Mouse (Mus musculus) heart, embryonic 15.5 days (tissue): ENCODE data around the gene Rgsl1. TPM values are rescaled to one million over a fixed set of nuclear protein-coding genes. Genes with fewer than 3 reads are reported as not detected.
A peak's percentile ranks its signal among the peaks of the same experiment; 100 is the strongest.

Experiments used
- ATAC-seq: fragments of 200-750 bp; cut with Nextera tagmentation; replicated peaks from 2 replicates; pipeline ENCODE4 v1.8.0; 2017; ENCODE audit warnings: low read depth, moderate TSS enrichment; ENCODE audit not compliant: insufficient number of reproducible peaks, insufficient read depth, low FRiP score
- H3K27ac ChIP-seq: fragments of 300-500 bp; sonication (generic); 2 replicates; pipeline ENCODE4 v1.5.1; 2015; ENCODE audit warnings: mild to moderate bottlenecking, inconsistent platforms
- H3K27me3 ChIP-seq: fragments of 300-500 bp; sonication (generic); 2 replicates; pipeline ENCODE4 v1.6.1; 2015; ENCODE audit warnings: inconsistent platforms
- H3K36me3 ChIP-seq: fragments of 300-500 bp; sonication (generic); 2 replicates; pipeline ENCODE4 v1.6.1; 2015; ENCODE audit warnings: mild to moderate bottlenecking, inconsistent platforms
- H3K4me1 ChIP-seq: fragments of 300-500 bp; sonication (generic); replicated peaks from 2 replicates; pipeline ENCODE4 v1.6.1; 2015; ENCODE audit warnings: inconsistent platforms
- H3K4me2 ChIP-seq: fragments of 300-500 bp; sonication (generic); 2 replicates; pipeline ENCODE4 v1.6.1; 2015; ENCODE audit warnings: inconsistent platforms, mild to moderate bottlenecking, moderate library complexity
- H3K4me3 ChIP-seq: fragments of 300-500 bp; sonication (generic); 2 replicates; pipeline ENCODE4 v1.5.1; 2015; ENCODE audit warnings: mild to moderate bottlenecking, inconsistent platforms
- H3K9ac ChIP-seq: fragments of 300-500 bp; sonication (generic); 2 replicates; pipeline ENCODE4 v1.6.1; 2015; ENCODE audit warnings: mild to moderate bottlenecking, inconsistent platforms
- H3K9me3 ChIP-seq: fragments of 300-500 bp; sonication (generic); replicated peaks from 2 replicates; pipeline ENCODE4 v1.6.1; 2016; ENCODE audit warnings: inconsistent platforms
- WGBS: fragments of 180-500 bp; shearing (Covaris S2); methylation state at CpG from one replicate; pipeline ENCODE4 v1.1.7; 2015; ENCODE audit warnings: mixed read lengths; 5-methylcytosine and 5-hydroxymethylcytosine counted together
- polyA plus RNA-seq: library from polyadenylated mRNA; unstranded; fragments of >200 nt; fragmentation: Nextera tagmentation; extraction: Ambion mirVana; gene quantifications from 2 replicates; pipeline ENCODE4 v1.2.1, GENCODE M21; 2015

Gene Rgsl1
- polyA plus RNA-seq, 1 experiment from 2014 or later = not detected

GRCm38 (mm10) chr1:153830746-153831145 is 13.2 kb downstream of the Rgsl1 start:
- Histone ChIP-seq H3K27me3 (no peaks in the 10 kb centered on the region), H3K4me3 (no peak overlapping the region), H3K36me3 (no peaks in the 10 kb centered on the region), H3K9me3 (no peaks in the 10 kb centered on the region), H3K4me2 (no peak overlapping the region), H3K9ac (no peak overlapping the region), H3K27ac (no peak overlapping the region), H3K4me1 (no peaks in the 10 kb centered on the region)
- WGBS = 69% methylated on average over 4 of the region's 4 CpGs
- ATAC-seq = no peak

- Histone ChIP-seq H3K4me2 (no peak overlapping the region), H3K4me1 (no peaks in the 10 kb centered on the region), H3K9me3 (no peaks in the 10 kb centered on the region), H3K9ac (no peak overlapping the region), H3K4me3 (no peak overlapping the region), H3K27ac (no peak overlapping the region), H3K27me3 (no peaks in the 10 kb centered on the region), H3K36me3 (no peaks in the 10 kb centered on the region)
- no peak for ATAC-seq
- WGBS = 76% methylated on average over 3 of the region's 3 CpGs
Observed at GRCm38 (mm10) chr1:153820216-153820615, 23.7 kb downstream of the Rgsl1 start.

- H3K4me2 ChIP-seq = no peak overlapping the region
- 9% methylated on average over 2 of the region's 2 CpGs for WGBS
- H3K36me3 ChIP-seq = no peaks in the 10 kb centered on the region
- no peaks in the 10 kb centered on the region for H3K27me3 ChIP-seq
- peak; percentile 58; the same call in 1 of the 2 replicates for ATAC-seq
- H3K27ac ChIP-seq = no peak overlapping the region
- H3K4me3 ChIP-seq = no peak overlapping the region
- H3K4me1 ChIP-seq = 0 out of 2 replicates have a peak, but pooled peaks cover 2% of the 10 kb centered on the region
- no peaks in the 10 kb centered on the region for H3K9me3 ChIP-seq
- no peak overlapping the region for H3K9ac ChIP-seq
Observed at GRCm38 (mm10) chr1:153814278-153814677, 29.7 kb downstream of the Rgsl1 start.

GRCm38 (mm10) chr1:153807390-153807993 is 36.5 kb downstream of the Rgsl1 start:
- Histone ChIP-seq H3K9me3 (no peaks in the 10 kb centered on the region), H3K36me3 (no peaks in the 10 kb centered on the region), H3K27me3 (no peaks in the 10 kb centered on the region), H3K4me2 (peak overlapping the region; percentile 51), H3K27ac (no peak overlapping the region), H3K4me1 (no peaks in the 10 kb centered on the region), H3K4me3 (peak overlapping the region; percentile 25), H3K9ac (no peak overlapping the region)
- no peak for ATAC-seq
- WGBS = 38% methylated on average over 13 of the region's 13 CpGs

- H3K4me2 ChIP-seq = no peak overlapping the region
- no peaks in the 10 kb centered on the region for H3K9me3 ChIP-seq
- no peak for ATAC-seq
- no peak overlapping the region for H3K9ac ChIP-seq
- H3K4me1 ChIP-seq = no peaks in the 10 kb centered on the region
- WGBS = 72% methylated on average over 8 of the region's 8 CpGs
- no peaks in the 10 kb centered on the region for H3K27me3 ChIP-seq
- no peaks in the 10 kb centered on the region for H3K36me3 ChIP-seq
- H3K4me3 ChIP-seq = no peak overlapping the region
- no peak overlapping the region for H3K27ac ChIP-seq
Observed at GRCm38 (mm10) chr1:153803530-153803929, 40.4 kb downstream of the Rgsl1 start.

GRCm38 (mm10) chr1:153802691-153803090 is 41.3 kb downstream of the Rgsl1 start:
- Histone ChIP-seq H3K4me2 (no peak overlapping the region), H3K4me3 (no peak overlapping the region), H3K27me3 (no peaks in the 10 kb centered on the region), H3K27ac (no peak overlapping the region), H3K4me1 (no peaks in the 10 kb centered on the region), H3K9ac (no peak overlapping the region), H3K9me3 (no peaks in the 10 kb centered on the region), H3K36me3 (no peaks in the 10 kb centered on the region)
- no peak for ATAC-seq
- WGBS = 77% methylated on average over 7 of the region's 7 CpGs

GRCm38 (mm10) chr1:153794241-153794640 is 49.7 kb downstream of the Rgsl1 start:
- Histone ChIP-seq H3K4me1 (no peaks in the 10 kb centered on the region), H3K9me3 (no peaks in the 10 kb centered on the region), H3K27ac (no peak overlapping the region), H3K4me2 (no peak overlapping the region), H3K4me3 (no peak overlapping the region), H3K36me3 (no peaks in the 10 kb centered on the region), H3K9ac (no peak overlapping the region), H3K27me3 (no peaks in the 10 kb centered on the region)
- no peak for ATAC-seq
- 77% methylated on average over 3 of the region's 3 CpGs for WGBS

- Histone ChIP-seq H3K4me2 (no peak overlapping the region), H3K4me1 (no peaks in the 10 kb centered on the region), H3K27me3 (no peaks in the 10 kb centered on the region), H3K9ac (no peak overlapping the region), H3K4me3 (no peak overlapping the region), H3K36me3 (no peaks in the 10 kb centered on the region), H3K9me3 (no peaks in the 10 kb centered on the region), H3K27ac (no peak overlapping the region)
- WGBS = 41% methylated on average over 2 of the region's 2 CpGs
- no peak for ATAC-seq
Observed at GRCm38 (mm10) chr1:153790708-153791107, 53.2 kb downstream of the Rgsl1 start.

GRCm38 (mm10) chr1:153785608-153786007 is 58.3 kb downstream of the Rgsl1 start:
- Histone ChIP-seq H3K27me3 (no peaks in the 10 kb centered on the region), H3K4me1 (no peaks in the 10 kb centered on the region), H3K36me3 (no peaks in the 10 kb centered on the region), H3K4me3 (no peak overlapping the region), H3K27ac (no peak overlapping the region), H3K4me2 (no peak overlapping the region), H3K9me3 (no peaks in the 10 kb centered on the region), H3K9ac (no peak overlapping the region)
- 48% methylated on average over 4 of the region's 4 CpGs for WGBS
- no peak for ATAC-seq

GRCm38 (mm10) chr1:153783339-153783738 is 60.6 kb downstream of the Rgsl1 start:
- WGBS = 33% methylated on average over 1 of the region's 1 CpGs
- H3K27me3 ChIP-seq = no peaks in the 10 kb centered on the region
- H3K4me1 ChIP-seq = no peaks in the 10 kb centered on the region
- H3K36me3 ChIP-seq = no peaks in the 10 kb centered on the region
- H3K9ac ChIP-seq = no peak overlapping the region
- no peak overlapping the region for H3K4me2 ChIP-seq
- no peaks in the 10 kb centered on the region for H3K9me3 ChIP-seq
- no peak overlapping the region for H3K27ac ChIP-seq
- ATAC-seq = no peak
- no peak overlapping the region for H3K4me3 ChIP-seq

- 82% methylated on average over 10 of the region's 10 CpGs for WGBS
Observed at GRCm38 (mm10) chr1:153778205-153778604, 65.7 kb downstream of the Rgsl1 start.

GRCm38 (mm10) chr1:153776257-153776656 is 67.7 kb downstream of the Rgsl1 start:
- no peak for ATAC-seq
- Histone ChIP-seq H3K4me2 (no peak overlapping the region), H3K4me1 (no peaks in the 10 kb centered on the region), H3K27ac (no peak overlapping the region), H3K36me3 (no peaks in the 10 kb centered on the region), H3K4me3 (no peak overlapping the region), H3K27me3 (no peaks in the 10 kb centered on the region), H3K9ac (no peak overlapping the region), H3K9me3 (no peaks in the 10 kb centered on the region)
- WGBS = 89% methylated on average over 7 of the region's 7 CpGs

More at GRCm38 (mm10) chr1:153778205-153778604, 65.7 kb downstream of the Rgsl1 start:
- Histone ChIP-seq H3K4me2 (no peak overlapping the region), H3K4me3 (no peak overlapping the region), H3K9ac (no peak overlapping the region), H3K27me3 (no peaks in the 10 kb centered on the region), H3K4me1 (no peaks in the 10 kb centered on the region), H3K36me3 (no peaks in the 10 kb centered on the region), H3K27ac (no peak overlapping the region), H3K9me3 (no peaks in the 10 kb centered on the region)
- no peak for ATAC-seq
